Mouse (Mus musculus) heart, postnatal 0 days (tissue): ENCODE results near the gene Foxp1.

Experiments
- CTCF ChIP-seq: IDR thresholded peaks from 2 replicates; pipeline ENCODE4 v1.5.1; 2016; ENCODE audit warnings: antibody characterized with exemption, control low read depth, low read depth
- EP300 ChIP-seq: IDR thresholded peaks from 2 replicates; pipeline ENCODE4 v1.6.1; 2016; ENCODE audit warnings: antibody characterized with exemption, low read depth

DNA sequence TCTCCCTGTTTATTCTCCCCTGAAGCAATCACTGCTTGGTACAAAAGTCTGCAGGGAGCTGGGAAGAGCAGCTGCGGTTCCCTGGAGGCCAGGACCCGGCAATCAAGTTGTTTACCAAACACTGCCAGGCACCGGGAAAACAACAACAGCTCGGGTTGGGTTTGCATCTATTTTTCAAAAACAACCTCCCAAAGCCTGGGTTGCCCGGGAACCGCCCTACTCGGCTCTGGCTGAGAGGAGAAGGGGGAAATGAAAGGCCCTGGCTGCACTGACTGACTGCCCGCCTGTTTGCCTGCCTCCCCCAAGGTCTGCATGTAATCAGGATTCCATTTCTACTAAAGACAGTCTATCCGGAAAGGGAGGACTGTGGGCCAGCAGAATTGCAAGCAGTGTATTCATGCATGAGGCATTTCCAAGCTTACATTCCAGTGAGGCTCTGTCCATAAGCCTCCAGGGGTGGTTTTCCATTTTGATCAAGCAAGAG, 82.6 kb downstream of the Foxp1 start:
- TF ChIP-seq CTCF (no peak), EP300 (no peak)
